Mouse (Mus musculus): ENCODE data around the gene Asic5. TPM values are rescaled to one million over a fixed set of nuclear protein-coding genes. Genes with fewer than 3 reads are reported as not detected.

Gene Asic5
- not detected in 2 replicates for polyA plus RNA-seq (2016; fragmentation: Nextera tagmentation; extraction: Ambion mirVana)

DNA sequence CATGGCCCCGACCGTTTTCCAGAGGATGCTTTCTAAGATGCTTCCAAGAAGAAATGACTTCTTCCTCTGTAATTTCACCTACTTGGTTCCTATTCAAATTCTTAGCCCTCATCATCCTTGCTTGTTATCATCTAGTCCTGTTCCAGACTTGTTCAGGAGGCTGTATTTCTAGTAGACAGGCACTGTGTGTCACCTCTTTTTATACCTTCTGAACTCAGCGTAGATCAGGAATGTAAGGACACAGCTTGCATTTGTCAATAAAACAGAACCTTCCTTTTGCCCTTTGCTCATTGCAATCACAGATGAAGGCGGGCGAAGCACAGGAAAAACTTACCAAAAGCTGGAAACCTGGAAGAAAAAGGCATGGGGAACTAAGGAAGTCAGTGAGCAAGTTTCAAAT, at the start of gene Asic5:
Gene Asic5 (plus strand): TSS at position 301 of the 400 bp plus-strand sequence.
- no peaks in the 10 kb centered on the region for H3K4me1 ChIP-seq
- no peak for DNase-seq (ENCODE audit: low spot score)
- H3K27me3 ChIP-seq (ENCODE audit: low read depth, poor library complexity, severe bottlenecking), result no peaks in the 10 kb centered on the region
- no peak within 1 kb of the TSS for H3K27ac ChIP-seq (replicated peaks)
- 92% methylated on average over 5 of the region's 5 CpGs for WGBS
- H3K4me3 ChIP-seq, result no peak within 1 kb of the TSS
- no peaks in the 10 kb centered on the region for H3K9me3 ChIP-seq (replicated peaks)
- no peaks in the 10 kb centered on the region for H3K36me3 ChIP-seq

DNA sequence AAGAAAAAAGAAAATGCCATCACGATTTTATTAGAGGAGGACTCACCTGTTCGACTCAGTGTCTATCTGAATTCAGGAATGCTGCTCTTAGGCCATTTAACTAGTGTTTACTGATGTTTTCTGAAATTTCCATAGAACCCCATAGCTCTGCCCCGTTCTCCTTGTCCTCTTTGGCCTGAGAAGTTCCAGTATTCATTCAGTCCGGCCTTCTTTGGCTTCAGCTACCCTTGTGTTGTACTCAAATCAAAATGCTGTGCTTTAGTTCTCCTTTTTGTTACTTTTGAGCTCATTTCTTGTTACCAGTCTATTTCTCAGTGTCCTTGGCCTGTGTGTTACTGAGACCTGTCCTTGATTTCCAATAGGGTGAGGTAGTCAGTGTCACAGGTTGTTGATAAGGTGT, 48.7 kb upstream of the Asic5 start:
- no peaks in the 10 kb centered on the region for H3K9me3 ChIP-seq (replicated peaks)
- H3K27ac ChIP-seq (replicated peaks), result no peak overlapping the region
- no peak for DNase-seq (ENCODE audit: low spot score)
- H3K4me3 ChIP-seq, result no peak overlapping the region
- 88% methylated on average over 4 of the region's 4 CpGs for WGBS
- H3K27me3 ChIP-seq (ENCODE audit: low read depth, poor library complexity, severe bottlenecking), result no peaks in the 10 kb centered on the region
- H3K4me1 ChIP-seq, result peaks cover 13% of the 10 kb centered on the region
- no peaks in the 10 kb centered on the region for H3K36me3 ChIP-seq

DNA sequence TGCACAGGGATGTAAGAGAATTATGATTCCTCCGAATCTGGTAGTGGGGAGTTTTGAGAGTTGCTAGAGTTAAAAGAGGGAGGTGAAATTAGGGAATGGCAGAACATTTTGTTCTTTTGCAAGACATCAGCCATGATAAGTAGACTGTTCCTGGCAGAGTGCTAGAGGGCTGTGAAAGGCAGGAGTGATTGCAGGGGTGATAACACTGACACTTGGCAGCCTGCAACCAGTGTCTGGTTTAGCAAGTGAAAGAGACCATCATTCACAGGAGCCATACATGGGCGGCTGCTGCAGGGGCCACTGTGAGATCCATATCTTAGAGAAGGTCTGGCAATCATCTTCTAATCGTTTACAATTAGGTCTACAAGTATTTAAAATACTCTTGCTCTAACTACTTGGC, 43.2 kb upstream of the Asic5 start:
- no peaks in the 10 kb centered on the region for H3K4me1 ChIP-seq
- H3K27me3 ChIP-seq (ENCODE audit: low read depth, poor library complexity, severe bottlenecking), result no peaks in the 10 kb centered on the region
- no peak overlapping the region for H3K27ac ChIP-seq (replicated peaks)
- no peaks in the 10 kb centered on the region for H3K36me3 ChIP-seq
- no peaks in the 10 kb centered on the region for H3K9me3 ChIP-seq (replicated peaks)
- DNase-seq (ENCODE audit: low spot score), result no peak
- 82% methylated on average over 3 of the region's 3 CpGs for WGBS
- H3K4me3 ChIP-seq, result no peak overlapping the region

DNA sequence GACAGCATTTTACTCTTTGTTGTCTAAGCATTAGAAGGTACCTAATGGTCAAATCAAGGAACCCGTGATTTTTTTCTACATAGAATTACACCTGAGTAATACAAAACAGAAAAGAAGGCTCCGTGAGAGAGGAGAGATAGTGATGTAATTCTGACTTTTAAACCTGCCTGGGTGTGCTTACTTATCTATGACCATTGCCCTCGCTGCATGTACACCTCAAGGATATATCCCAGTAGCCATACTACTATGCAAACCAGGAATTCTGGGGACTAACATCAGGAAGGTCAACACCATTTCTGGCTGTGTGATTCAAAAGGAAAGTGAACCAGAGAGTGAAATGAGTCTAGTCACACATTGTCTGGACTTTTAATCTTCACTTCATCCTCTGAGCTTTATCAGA, 39.7 kb upstream of the Asic5 start:
- 77% methylated on average over 3 of the region's 3 CpGs for WGBS
- Histone ChIP-seq H3K9me3 (replicated peaks) (no peaks in the 10 kb centered on the region), H3K36me3 (no peaks in the 10 kb centered on the region), H3K27me3 (ENCODE audit: low read depth, poor library complexity, severe bottlenecking) (no peaks in the 10 kb centered on the region), H3K4me3 (no peak overlapping the region), H3K27ac (replicated peaks) (no peak overlapping the region), H3K4me1 (no peaks in the 10 kb centered on the region)
- DNase-seq (ENCODE audit: low spot score), result no peak

DNA sequence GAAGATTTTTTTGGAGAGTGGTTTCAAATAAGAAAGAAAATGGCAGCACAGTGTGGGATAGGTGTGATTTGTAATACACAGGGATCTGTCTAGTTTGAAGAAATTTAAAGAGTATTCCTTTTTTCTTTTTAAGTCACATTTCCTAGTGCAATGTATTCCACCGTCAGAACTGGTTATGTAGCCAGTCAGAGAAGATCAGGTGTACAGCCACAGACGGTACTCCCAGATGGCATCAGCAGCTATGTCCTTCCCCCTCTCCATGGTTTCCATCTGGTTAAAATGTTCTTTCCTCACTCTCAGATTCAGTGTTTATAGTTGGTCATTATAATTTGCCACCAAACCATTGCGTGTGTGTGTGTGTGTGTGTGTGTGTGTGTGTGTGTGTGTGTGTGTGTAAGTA, 39.0 kb upstream of the Asic5 start:
- H3K36me3 ChIP-seq, result no peaks in the 10 kb centered on the region
- H3K4me1 ChIP-seq, result no peaks in the 10 kb centered on the region
- no peak for DNase-seq (ENCODE audit: low spot score)
- no peaks in the 10 kb centered on the region for H3K9me3 ChIP-seq (replicated peaks)
- no peak overlapping the region for H3K4me3 ChIP-seq
- no peak overlapping the region for H3K27ac ChIP-seq (replicated peaks)
- 90% methylated on average over 3 of the region's 3 CpGs for WGBS
- H3K27me3 ChIP-seq (ENCODE audit: low read depth, poor library complexity, severe bottlenecking), result no peaks in the 10 kb centered on the region

DNA sequence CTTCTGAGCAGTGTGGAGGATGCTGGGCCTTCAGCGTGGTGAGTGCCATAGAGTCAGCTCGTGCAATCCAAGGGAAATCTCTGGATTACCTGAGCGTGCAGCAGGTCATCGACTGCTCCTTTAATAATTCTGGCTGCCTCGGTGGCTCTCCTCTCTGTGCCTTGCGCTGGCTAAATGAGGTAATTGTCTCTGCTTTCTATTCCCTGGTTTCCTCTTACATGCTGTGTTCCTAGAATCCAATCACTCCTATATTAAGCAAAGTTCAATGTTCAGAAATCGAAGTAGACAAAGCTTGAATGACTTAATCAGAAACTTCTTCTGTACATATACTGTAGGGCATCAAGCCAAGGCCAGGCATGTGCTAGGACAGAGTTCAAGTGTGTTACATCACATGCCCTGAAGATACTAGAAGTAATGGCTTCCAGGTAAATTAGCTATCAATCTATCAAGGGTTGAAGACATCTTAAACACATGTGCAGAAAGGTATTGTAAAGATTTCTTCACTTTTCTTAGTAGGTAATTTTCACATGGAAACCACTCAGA, 37.2 kb upstream of the Asic5 start:
- Histone ChIP-seq H3K9me3 (replicated peaks) (no peaks in the 10 kb centered on the region), H3K27ac (replicated peaks) (no peak overlapping the region), H3K4me1 (no peaks in the 10 kb centered on the region), H3K36me3 (no peaks in the 10 kb centered on the region), H3K27me3 (ENCODE audit: low read depth, poor library complexity, severe bottlenecking) (no peaks in the 10 kb centered on the region), H3K4me3 (no peak overlapping the region)
- no peak for DNase-seq (ENCODE audit: low spot score)
- 93% methylated on average over 7 of the region's 7 CpGs for WGBS

DNA sequence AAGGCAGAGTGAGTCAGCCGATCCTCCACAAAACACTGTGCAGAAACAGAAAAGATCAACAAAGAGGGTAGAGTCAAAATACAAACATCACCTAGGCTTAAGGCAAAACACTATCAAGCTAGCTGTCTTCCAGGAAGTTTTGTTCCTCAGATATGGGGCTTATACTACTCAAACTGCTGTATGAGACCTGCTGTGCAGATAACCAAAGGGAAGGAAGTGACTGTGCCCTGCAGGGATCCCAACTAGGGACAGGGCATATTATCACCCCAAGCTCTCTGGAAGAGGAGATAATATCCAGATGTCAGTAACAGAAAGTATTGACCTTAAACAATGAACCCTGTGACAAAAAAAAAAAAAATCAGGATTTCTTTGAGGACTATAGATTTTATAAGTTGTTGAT, 33.0 kb upstream of the Asic5 start:
- Histone ChIP-seq H3K36me3 (no peaks in the 10 kb centered on the region), H3K27ac (replicated peaks) (no peak overlapping the region), H3K4me3 (no peak overlapping the region), H3K9me3 (replicated peaks) (no peaks in the 10 kb centered on the region), H3K27me3 (ENCODE audit: low read depth, poor library complexity, severe bottlenecking) (no peaks in the 10 kb centered on the region), H3K4me1 (no peaks in the 10 kb centered on the region)
- 77% methylated on average over 1 of the region's 1 CpGs for WGBS
- no peak for DNase-seq (ENCODE audit: low spot score)

DNA sequence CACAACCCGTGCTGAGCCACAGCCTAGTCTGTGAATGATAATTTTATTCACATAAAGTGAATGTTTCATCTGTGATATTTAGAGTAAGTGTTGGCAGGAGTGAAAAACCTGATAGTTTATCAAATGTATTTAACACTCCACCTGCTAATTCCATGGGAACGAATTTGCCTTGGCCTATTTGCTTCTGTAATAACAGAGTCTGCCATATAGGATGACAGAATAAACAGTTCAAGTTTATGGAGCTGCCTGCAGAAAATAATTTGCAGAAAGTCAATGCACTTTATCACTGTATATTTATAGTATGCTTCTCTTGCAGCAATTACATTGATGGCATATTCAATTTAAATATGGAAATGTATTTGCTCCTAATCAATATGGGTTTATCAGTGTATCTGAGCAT, 30.3 kb upstream of the Asic5 start:
- Histone ChIP-seq H3K27ac (replicated peaks) (no peak overlapping the region), H3K4me3 (no peak overlapping the region), H3K27me3 (ENCODE audit: low read depth, poor library complexity, severe bottlenecking) (no peaks in the 10 kb centered on the region), H3K9me3 (replicated peaks) (no peaks in the 10 kb centered on the region), H3K4me1 (no peaks in the 10 kb centered on the region), H3K36me3 (no peaks in the 10 kb centered on the region)
- WGBS, result 87% methylated on average over 2 of the region's 2 CpGs
- DNase-seq (ENCODE audit: low spot score), result no peak

DNA sequence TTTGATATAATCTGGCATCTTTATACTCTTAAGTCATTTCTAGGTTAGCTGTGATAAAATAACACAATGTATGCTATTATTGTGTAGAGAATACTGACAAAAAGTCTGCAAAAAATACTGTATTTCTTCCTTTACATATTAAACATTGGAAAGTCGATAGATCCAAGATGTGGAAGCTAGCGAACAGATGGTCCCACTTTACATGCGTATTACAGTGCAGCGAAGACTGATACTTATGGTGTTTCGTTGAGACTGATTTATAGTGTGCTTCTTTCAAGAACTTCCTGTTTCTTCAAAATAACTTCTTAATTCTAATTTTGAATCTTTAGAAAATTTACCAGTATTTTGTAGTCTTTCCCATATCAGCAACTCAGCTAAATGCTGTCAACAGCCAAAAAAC, 24.6 kb upstream of the Asic5 start:
- no peak overlapping the region for H3K4me3 ChIP-seq
- H3K4me1 ChIP-seq, result no peaks in the 10 kb centered on the region
- H3K9me3 ChIP-seq (replicated peaks), result no peaks in the 10 kb centered on the region
- no peak overlapping the region for H3K27ac ChIP-seq (replicated peaks)
- no peaks in the 10 kb centered on the region for H3K36me3 ChIP-seq
- no peak for DNase-seq (ENCODE audit: low spot score)
- no peaks in the 10 kb centered on the region for H3K27me3 ChIP-seq (ENCODE audit: low read depth, poor library complexity, severe bottlenecking)
- WGBS, result 94% methylated on average over 5 of the region's 5 CpGs

DNA sequence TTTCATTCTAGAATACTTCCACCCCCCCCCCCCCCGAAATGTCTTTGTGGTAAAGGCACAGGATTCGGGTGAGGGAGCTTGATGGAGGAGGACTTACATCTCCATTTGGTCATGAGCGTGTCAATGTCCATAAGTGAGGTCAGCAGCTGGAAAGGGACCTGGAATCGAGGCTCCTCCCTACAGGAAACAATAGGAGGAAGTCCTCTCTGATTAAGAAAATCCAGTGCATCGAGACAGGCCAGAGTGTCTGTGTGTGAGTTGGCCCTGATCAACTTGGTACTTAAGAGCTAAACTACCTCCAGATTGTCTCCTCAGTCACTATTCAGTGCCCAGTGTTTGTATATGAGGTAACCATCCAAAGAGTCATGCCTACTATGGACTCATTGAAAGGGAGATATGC, 20.8 kb upstream of the Asic5 start:
- H3K9me3 ChIP-seq (replicated peaks), result no peaks in the 10 kb centered on the region
- no peaks in the 10 kb centered on the region for H3K4me1 ChIP-seq
- whole genome bisulfite sequencing, result 87% methylated on average over 5 of the region's 5 CpGs
- no peaks in the 10 kb centered on the region for H3K27me3 ChIP-seq (ENCODE audit: low read depth, poor library complexity, severe bottlenecking)
- H3K4me3 ChIP-seq, result no peak overlapping the region
- H3K36me3 ChIP-seq, result no peaks in the 10 kb centered on the region
- H3K27ac ChIP-seq (replicated peaks), result no peak overlapping the region
- no peak for DNase-seq (ENCODE audit: low spot score)

DNA sequence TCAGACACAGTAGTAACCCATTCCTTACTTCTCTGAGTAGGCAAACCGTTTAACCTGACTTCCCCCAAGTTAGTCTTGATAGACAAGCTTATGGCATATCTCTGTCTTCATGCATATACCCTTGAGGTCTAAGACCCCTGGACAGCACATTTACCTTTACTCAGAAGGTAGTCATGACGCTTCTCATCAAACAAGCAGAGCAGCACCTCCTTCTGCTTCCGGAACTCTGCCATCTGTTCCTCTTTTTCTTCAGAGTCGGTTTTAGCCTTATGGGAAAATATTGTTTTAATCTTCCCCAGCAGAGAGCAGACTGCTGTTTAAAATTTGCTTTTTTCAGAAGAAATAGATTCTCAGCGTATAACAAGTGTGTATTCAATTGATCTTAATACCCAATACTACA, 18.3 kb upstream of the Asic5 start:
- Histone ChIP-seq H3K4me1 (no peaks in the 10 kb centered on the region), H3K36me3 (no peaks in the 10 kb centered on the region), H3K27me3 (ENCODE audit: low read depth, poor library complexity, severe bottlenecking) (no peaks in the 10 kb centered on the region), H3K27ac (replicated peaks) (no peak overlapping the region), H3K4me3 (no peak overlapping the region), H3K9me3 (replicated peaks) (no peaks in the 10 kb centered on the region)
- 90% methylated on average over 5 of the region's 5 CpGs for WGBS
- no peak for DNase-seq (ENCODE audit: low spot score)

DNA sequence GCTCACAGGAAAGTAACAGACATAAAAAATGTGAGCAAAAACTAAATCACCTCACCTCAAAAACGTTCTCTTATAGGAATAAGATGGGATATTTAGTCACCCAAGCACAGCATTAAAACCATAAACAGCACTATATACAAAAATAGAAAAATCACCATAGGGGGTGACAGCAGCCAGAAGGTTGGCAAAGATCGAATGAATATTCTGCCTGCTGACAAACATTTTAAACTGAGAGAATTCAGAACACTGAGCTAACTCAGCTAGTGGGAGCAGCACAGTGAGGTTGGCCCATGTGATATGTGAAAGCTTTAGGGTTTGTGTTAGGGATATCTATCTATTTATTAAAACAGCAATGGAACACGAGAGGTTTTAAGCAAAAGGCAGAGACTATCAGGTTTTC, 17.5 kb upstream of the Asic5 start:
- H3K9me3 ChIP-seq (replicated peaks), result no peaks in the 10 kb centered on the region
- no peak for DNase-seq (ENCODE audit: low spot score)
- 72% methylated on average over 3 of the region's 3 CpGs for WGBS
- H3K4me1 ChIP-seq, result no peaks in the 10 kb centered on the region
- H3K36me3 ChIP-seq, result no peaks in the 10 kb centered on the region
- H3K27me3 ChIP-seq (ENCODE audit: low read depth, poor library complexity, severe bottlenecking), result no peaks in the 10 kb centered on the region
- H3K4me3 ChIP-seq, result no peak overlapping the region
- H3K27ac ChIP-seq (replicated peaks), result no peak overlapping the region

DNA sequence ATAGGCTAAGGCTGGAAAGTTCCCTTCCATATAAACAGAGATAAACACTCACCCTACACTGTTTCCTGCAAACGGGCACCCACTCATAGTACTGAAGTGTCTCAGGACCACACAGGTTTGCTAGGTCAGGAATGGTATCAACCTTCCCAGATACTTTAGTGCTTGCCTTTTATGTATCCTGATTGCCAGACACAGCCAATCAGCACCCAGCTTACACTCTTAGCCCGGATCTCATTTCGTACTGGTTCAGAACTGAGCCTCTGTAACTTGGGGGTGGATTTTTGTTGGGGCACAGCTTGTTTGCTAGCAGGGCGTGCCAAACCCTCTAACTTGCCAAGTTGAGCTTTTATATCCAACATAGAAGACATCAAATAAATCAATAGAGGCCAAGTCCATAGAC, 6.5 kb upstream of the Asic5 start:
- Histone ChIP-seq H3K36me3 (no peaks in the 10 kb centered on the region), H3K27ac (replicated peaks) (no peak overlapping the region), H3K4me3 (no peak overlapping the region), H3K4me1 (no peaks in the 10 kb centered on the region), H3K27me3 (ENCODE audit: low read depth, poor library complexity, severe bottlenecking) (no peaks in the 10 kb centered on the region), H3K9me3 (replicated peaks) (no peaks in the 10 kb centered on the region)
- 87% methylated on average over 4 of the region's 4 CpGs for WGBS
- DNase-seq (ENCODE audit: low spot score), result no peak

DNA sequence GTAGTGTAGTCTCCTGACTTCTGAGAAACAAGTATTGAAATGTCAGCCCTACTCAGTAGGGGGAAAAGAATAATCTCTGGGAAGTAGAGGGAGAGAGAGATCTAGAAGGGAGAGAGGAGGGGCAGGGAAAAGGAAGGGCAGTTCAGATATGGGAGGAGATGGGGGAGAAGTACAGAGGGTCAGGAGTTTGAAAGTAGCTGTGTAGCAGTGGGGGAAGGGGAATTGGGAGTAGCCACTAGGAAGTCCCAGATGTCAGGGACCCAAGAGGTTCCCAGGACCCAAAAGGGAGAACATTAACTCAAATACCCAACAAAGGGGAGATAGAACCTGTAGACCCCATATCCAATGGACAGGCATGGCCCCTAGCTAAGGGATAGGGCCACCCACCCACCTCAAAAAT, 6.0 kb upstream of the Asic5 start, which contains the start of gene Tdo2:
Gene Tdo2 (minus strand): TSS at position 101 of the 400 bp plus-strand sequence.
- Histone ChIP-seq H3K9me3 (replicated peaks) (no peaks in the 10 kb centered on the region), H3K4me3 (no peak within 1 kb of the TSS), H3K27ac (replicated peaks) (no peak within 1 kb of the TSS), H3K4me1 (no peaks in the 10 kb centered on the region), H3K27me3 (ENCODE audit: low read depth, poor library complexity, severe bottlenecking) (no peaks in the 10 kb centered on the region), H3K36me3 (no peaks in the 10 kb centered on the region)
- no peak for DNase-seq (ENCODE audit: low spot score)
